Mouse (Mus musculus) Muller cell, postnatal 12 days (primary cell): Measurements from ENCODE around the gene Cdk13.

Source experiments
- DNase-seq: peaks from one replicate; pipeline ENCODE4 v3.0.0-alpha.2; 2015; ENCODE audit errors: inconsistent ontology term

The Cdk13 gene

GRCm38 (mm10) chr13:17762405-17762804 is 42.5 kb downstream of the Cdk13 start:
- DNase-seq = no peak

DNA sequence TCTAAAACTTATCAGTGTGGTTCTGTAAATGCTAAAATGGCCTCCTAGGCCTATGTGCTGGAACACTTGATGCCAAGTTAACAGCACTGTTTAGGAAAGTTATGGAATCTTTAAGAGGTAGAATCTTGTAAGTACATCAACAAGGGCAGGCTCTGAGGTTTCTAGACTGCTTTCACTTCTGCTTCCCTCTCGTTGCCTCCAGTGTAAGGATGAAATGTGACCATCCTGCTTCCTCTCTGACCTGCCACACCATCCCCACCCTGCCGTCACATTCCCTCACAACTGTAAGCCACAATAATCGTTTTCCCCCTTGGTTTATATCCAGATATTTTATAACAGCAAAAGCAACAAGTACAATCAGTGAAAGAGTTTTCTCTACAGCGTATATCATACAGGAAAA is 49.9 kb downstream of the Cdk13 start:
- no peak for DNase-seq

- no peak for DNase-seq
Observed at GRCm38 (mm10) chr13:17728798-17729197, 76.1 kb downstream of the Cdk13 start.

GRCm38 (mm10) chr13:17727922-17728321 is 77.0 kb downstream of the Cdk13 start:
- no peak for DNase-seq

- no peak for DNase-seq
Observed at GRCm38 (mm10) chr13:17717357-17717756, 87.5 kb downstream of the Cdk13 start.

DNA sequence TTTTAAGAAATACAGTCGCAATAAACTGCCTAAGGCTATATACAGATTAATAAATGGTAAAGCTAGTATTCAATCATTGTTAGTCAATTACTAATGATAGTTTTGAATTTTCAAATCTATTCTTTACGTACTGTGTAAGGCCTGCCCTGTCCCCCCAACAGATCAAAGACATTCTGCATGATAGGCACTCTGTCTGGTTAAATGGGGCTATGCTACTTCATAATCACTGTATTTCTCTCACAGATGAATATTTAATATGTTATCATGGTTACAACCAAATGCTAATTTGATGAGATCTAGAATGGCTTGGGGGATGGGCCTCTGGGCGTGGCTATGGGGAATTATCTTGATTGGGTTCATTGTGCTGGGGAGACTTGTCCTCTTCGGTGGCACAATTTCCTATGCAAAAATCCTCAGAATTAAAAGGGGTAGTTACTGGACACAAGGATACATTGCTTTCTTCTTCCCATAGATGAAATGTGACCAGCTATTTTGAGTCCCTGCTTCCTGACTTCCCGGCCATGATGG is 96.0 kb downstream of the Cdk13 start:
- no peak for DNase-seq

DNA sequence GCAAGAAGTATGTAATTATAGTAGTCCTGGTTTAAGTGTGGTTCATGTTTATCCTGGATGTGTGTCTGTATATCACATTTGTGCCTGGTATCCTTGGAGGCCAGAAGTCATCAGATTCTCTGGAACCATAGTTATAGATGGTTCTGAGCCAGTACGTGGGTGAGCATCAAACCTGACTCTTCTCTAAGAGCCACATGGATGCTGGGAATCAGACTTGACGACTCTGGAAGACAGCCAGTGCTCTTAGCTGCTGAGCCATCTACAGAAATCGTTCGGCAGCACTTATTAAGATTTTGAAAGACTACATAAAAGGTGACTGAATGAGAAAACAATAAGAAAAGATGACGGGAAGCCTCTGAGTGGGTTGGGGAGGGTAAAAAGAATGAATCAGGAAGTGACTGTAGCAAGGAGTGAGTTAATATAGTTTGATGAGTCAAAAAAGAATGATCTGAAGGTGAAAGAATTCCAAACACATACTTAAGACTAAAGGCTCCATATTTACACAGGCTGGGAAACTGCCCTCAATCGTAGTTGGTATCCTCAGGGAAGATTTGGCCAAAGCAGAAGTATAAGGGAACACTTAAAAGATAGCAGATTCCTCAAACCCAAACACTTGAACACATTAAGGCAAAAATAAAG is 99.6 kb downstream of the Cdk13 start:
- DNase-seq = peak; percentile 9

DNA sequence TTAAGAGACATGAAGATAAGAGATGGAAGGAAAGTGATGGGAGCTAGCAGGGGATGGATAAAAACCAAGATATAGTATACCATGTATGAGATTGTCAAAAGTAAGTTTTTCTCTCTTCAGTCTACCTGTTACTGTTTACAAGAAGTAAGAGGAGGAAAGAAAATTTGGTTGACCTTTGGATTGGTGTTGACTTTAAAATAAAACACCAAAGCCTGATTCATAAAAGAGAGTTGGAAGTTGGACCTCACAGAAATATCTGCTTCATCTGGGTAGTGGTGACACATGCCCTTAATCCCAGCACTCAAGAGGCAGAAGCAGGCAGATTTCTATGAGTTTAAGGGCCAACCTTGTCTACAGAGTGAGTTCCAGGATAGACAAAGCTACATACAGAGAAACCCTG is 102.6 kb downstream of the Cdk13 start:
- DNase-seq = no peak

GRCm38 (mm10) chr13:17701322-17701721 is 103.6 kb downstream of the Cdk13 start:
- DNase-seq = no peak

DNA sequence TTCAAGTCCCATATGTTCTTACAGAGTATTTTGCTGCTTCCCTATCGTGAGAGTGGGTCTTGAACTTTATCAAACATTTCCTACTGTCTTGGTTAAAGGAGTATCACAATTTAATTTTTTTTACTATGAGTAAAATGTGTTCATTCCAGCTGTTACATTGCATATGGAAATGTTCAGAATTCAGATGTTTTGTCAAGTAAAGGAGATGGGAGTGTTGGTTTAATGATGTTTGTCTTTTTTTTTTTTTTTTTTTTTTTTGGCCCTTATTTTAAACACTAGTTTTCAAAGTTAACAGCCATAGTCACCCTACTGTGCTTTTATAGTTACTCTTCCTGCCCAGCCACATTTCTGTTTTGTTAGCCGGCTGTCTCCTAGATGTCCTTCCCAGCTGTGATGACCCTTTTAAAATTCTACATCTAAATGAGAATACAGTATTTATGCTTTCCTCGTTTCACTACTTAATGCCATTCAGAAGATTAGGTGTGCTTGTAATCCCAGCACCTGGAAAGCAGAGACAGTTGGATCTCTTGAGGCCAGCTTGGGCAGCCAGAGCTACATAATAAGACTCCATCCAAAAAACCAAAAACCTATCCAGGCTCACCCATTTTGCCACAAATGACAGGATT is 104.7 kb downstream of the Cdk13 start:
- no peak for DNase-seq

- DNase-seq = no peak
Observed at GRCm38 (mm10) chr13:17695898-17696580, 108.9 kb downstream of the Cdk13 start.

DNA sequence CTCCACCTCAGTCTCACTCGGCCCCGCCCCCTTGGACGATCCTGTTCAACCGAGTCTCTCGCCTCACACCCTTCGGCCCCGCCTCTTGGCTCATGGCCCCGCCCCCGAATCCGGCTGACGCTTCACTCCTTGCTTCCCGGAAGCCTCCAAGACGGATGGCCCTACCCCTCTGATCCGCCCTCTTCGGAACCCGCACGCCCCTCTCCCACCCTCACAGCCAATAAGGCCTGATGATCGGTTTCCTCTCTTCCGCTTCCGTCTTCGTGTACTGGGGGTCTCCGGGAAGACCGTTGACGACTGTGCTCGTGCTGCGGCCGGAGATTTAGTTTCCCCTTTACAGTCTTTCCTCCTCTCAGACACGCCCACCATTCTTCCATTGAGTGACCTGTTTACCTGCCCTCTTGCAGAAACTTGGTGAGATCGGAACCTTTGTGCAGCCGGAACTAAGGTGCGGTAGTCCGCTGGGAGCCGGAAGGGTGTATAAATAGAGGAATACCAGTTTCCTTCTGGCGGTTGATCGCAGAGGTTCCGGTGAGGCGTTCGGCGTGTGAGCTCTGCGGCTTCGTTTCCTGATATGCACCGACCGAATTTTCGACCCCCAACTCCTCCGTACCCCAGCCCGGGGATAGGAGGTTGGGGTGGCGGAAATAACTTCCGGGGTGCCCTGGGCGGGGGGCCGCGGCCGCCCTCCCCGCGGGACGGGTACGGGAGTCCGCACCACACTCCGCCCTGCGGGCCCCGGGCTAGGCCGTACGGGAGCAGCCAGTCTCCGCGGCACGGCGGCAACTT is 109.8 kb downstream of the Cdk13 start, which contains the start of the genes Mplkip and Sugct:
TSS of gene Mplkip (plus strand) at position 282 of the 789 bp plus-strand sequence.
TSS of gene Sugct (minus strand) at position 643 of the 789 bp plus-strand sequence.
- peak; percentile 100 for DNase-seq

- DNase-seq = no peak
Observed at GRCm38 (mm10) chr13:17694414-17694813, 110.5 kb downstream of the Cdk13 start.

DNA sequence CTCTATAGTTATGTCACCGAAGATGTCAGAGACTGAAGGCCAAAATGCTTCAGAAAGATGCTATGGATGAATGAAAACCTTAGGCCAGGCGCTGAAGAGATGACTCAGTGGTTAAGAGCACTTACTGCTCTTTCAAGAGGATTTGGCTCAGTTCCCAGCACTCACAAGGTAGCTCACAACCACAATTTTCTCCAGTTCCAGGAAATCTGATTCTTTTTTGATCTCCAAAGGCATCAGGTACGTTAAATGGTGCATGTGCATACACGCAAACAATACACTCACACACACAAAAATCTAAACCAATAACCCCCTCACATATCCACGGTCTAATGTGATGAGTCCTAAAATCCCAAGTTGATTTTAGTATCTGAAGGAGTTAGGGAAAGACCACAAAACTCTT is 111.1 kb downstream of the Cdk13 start:
- DNase-seq = peak; percentile 9

- DNase-seq = no peak
Observed at GRCm38 (mm10) chr13:17691436-17691835, 113.5 kb downstream of the Cdk13 start.

DNA sequence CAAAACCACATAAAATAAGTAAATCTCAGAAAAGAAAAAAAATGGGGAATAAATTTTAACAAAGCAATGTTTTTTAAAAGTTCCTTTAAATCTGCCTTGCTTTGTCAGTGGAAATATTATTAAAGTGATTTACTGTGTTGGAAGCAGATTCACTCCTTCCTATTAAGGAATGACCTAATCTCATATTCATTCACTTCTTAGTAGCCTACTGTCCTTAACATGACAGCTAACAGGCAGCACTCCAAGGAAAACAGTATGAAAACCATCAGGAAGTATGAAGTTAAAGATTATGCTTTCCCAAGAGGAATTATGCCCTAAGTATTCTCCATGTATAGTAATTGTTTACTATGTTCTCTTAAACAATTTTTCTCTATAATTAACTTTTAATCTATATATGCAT is 114.2 kb downstream of the Cdk13 start:
- peak; percentile 14 for DNase-seq

DNA sequence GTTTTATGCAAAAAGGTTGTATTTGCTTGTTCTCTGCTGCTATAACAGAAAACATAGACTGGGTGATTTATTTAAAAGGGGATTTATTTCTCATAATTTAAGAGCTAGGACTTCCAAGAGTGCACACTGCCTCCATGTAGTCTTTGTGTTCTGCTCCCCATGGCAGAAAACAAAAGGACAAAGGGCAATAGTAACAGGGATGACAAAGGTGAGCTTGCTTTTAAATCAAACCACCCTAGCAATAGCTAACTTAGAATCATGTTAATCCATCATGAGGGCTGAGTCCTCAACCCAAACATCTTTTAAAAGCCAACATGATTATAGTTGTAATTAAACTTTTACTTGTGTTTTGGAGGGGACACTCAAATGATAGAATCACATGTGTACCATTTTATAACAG is 115.4 kb downstream of the Cdk13 start:
- DNase-seq = no peak

DNA sequence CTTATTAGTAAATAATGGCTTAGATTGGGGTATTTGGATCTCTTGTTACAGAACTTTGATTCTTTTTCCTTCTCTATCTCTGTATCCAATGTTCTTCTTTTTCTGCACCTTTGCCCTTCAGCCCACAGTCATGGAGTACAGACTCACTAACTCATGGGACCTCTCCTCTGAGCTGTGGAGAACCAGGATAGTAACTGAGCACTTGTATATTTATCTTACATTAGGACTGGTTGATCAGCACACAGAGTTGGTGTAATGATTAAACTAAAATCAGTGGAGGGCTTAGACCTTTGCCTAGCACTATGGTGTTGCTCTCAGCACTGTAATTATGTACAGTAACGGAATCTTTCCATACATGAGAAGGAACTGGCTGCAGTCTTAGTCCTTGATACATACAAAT is 133.8 kb downstream of the Cdk13 start:
- DNase-seq = no peak

DNA sequence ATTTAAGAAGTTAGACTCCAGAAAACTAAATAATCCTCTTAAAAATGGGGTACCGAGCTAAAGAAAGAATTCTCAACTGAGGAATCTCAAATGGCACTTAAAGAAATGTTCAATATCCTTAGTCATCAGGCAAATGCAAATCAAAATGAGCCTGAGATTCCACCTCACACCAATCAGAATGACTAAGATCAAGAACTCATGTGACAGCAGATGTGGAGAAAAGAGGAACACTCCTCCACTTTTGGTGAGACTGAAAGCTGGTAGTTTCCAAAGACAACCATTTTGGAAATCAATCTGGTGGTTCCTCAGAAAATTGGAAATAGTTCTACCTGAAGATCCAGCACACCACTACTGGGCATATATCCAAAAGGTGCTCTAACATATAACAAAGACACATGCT is 137.5 kb downstream of the Cdk13 start:
- DNase-seq = no peak
